8 mouse cellular contexts compared by ENCODE assay signal in genomic region chr2:28638352-28638751, GRCm38 (mm10). TPM values are rescaled to one million over a fixed set of nuclear protein-coding genes. Genes with fewer than 3 reads are reported as not detected.
DNase-seq lines count a peak whose midpoint lies in the region; ATAC-seq and TF ChIP-seq lines count a peak whose summit lies in the region.
"Had no signal": no experiment of that assay in that cellular context is flagged by ENCODE, and none has a peak within 500 bp of the region (broad histone marks: within the 10 kb centered on the region; RNA-seq: fewer than 3 reads in every experiment).

No protein-coding gene starts in this region.

- WGBS in embryonic facial prominence, embryonic 10.5 days, result 19% methylated on average over 9 of the region's 9 CpGs
- WGBS in kidney, embryonic 14.5 days, result 14% methylated on average over 9 of the region's 9 CpGs
- 22% methylated on average over 9 of the region's 9 CpGs for WGBS in lung, postnatal 0 days

- DNase-seq in ES-CJ7 (ENCODE audit: low read depth, low spot score), result peak; percentile 47
- no peak for DNase-seq in embryonic facial prominence, embryonic 10.5 days (ENCODE audit: low spot score)
- DNase-seq in lung, postnatal 0 days (ENCODE audit: low spot score), result peak; percentile 48
- DNase-seq in left cerebral cortex, postnatal 10 days (ENCODE audit: extremely low spot score in 1 of 2, low spot score in 2 of 2), result no peak
- no peak for DNase-seq in spleen, adult 12 weeks (ENCODE audit: low spot score)
- DNase-seq in right cerebral cortex, postnatal 36 days (ENCODE audit: low spot score in 2 of 2), result no peak

- no peak overlapping the region for H3K9ac ChIP-seq in kidney, embryonic 14.5 days (ENCODE audit: low read depth, low read length)
- H3K9ac ChIP-seq in lung, postnatal 0 days (replicated peaks; ENCODE audit: low read depth), result no peak overlapping the region

- no peaks in the 10 kb centered on the region for H3K27me3 ChIP-seq in embryonic facial prominence, embryonic 10.5 days (replicated peaks; ENCODE audit: low read depth, poor library complexity, severe bottlenecking)
- H3K27me3 ChIP-seq in kidney, embryonic 14.5 days (ENCODE audit: control insufficient read depth, insufficient read depth, low read length), result no peaks in the 10 kb centered on the region; the same call in 1 of the 2 replicates
- no peaks in the 10 kb centered on the region for H3K27me3 ChIP-seq in lung, postnatal 0 days (replicated peaks; ENCODE audit: insufficient read depth, low read length)

- ATAC-seq in kidney, embryonic 14.5 days (ENCODE audit: low FRiP score, low TSS enrichment), result no peak
- ATAC-seq in lung, postnatal 0 days, result no peak

- peaks cover 50% of the 10 kb centered on the region for H3K4me1 ChIP-seq in embryonic facial prominence, embryonic 10.5 days
- peaks cover 11% of the 10 kb centered on the region for H3K4me1 ChIP-seq in kidney, embryonic 14.5 days (ENCODE audit: control insufficient read depth, insufficient read depth, low read length)
- no peaks in the 10 kb centered on the region; the same call in 1 of the 2 replicates for H3K4me1 ChIP-seq in lung, postnatal 0 days (ENCODE audit: insufficient read depth, low read depth, low read length)

- peak overlapping the region; percentile 61; the same call in 1 of the 2 replicates for H3K27ac ChIP-seq in embryonic facial prominence, embryonic 10.5 days (replicated peaks)
- no peak overlapping the region; the same call in 1 of the 2 replicates for H3K27ac ChIP-seq in kidney, embryonic 14.5 days (ENCODE audit: low read depth, low read length)
- no peak overlapping the region for H3K27ac ChIP-seq in lung, postnatal 0 days (ENCODE audit: low read length)

- TF ChIP-seq CTCF in lung, postnatal 0 days (IDR thresholded peaks at IDR 0.05), result no peak

- intact Hi-C loops in left cerebral cortex, postnatal 10 days (cut with DNase I), result no loop called here

- no peaks in the 10 kb centered on the region for H3K36me3 ChIP-seq in embryonic facial prominence, embryonic 10.5 days (replicated peaks)
- no peaks in the 10 kb centered on the region for H3K36me3 ChIP-seq in kidney, embryonic 14.5 days (ENCODE audit: control insufficient read depth, insufficient read depth, low read length)
- no peaks in the 10 kb centered on the region for H3K36me3 ChIP-seq in lung, postnatal 0 days (ENCODE audit: insufficient read depth, low read length)

- no peak for TF ChIP-seq EP300 in lung, postnatal 0 days (IDR thresholded peaks at IDR 0.05)

- peak overlapping the region; percentile 42 for H3K4me2 ChIP-seq in kidney, embryonic 14.5 days (replicated peaks; ENCODE audit: low read depth, low read length)
- peak overlapping the region; percentile 17 for H3K4me2 ChIP-seq in lung, postnatal 0 days (replicated peaks; ENCODE audit: low read depth, low read length)

- H3K4me3 ChIP-seq in embryonic facial prominence, embryonic 10.5 days, result peak overlapping the region; percentile 37
- peak overlapping the region; percentile 8; the same call in 1 of the 2 replicates for H3K4me3 ChIP-seq in kidney, embryonic 14.5 days (ENCODE audit: low read length)
- H3K4me3 ChIP-seq in lung, postnatal 0 days (ENCODE audit: low read depth, low read length), result no peak overlapping the region; the same call in 1 of the 2 replicates
- H3K4me3 ChIP-seq: megakaryocyte, embryonic 14.5 days had no signal

- no peaks in the 10 kb centered on the region for H3K9me3 ChIP-seq in embryonic facial prominence, embryonic 10.5 days
- no peaks in the 10 kb centered on the region for H3K9me3 ChIP-seq in kidney, embryonic 14.5 days (ENCODE audit: control insufficient read depth, low read length)
- no peaks in the 10 kb centered on the region for H3K9me3 ChIP-seq in lung, postnatal 0 days (ENCODE audit: low read length)
- H3K9me3 ChIP-seq: megakaryocyte, embryonic 14.5 days had no signal

RNA-seq across cellular contexts. Expression of gene Tsc1, which starts 2.7 kb away (rescaled TPM):
- 21.4 and 23.5 TPM in 2 replicates for polyA plus RNA-seq in embryonic facial prominence, embryonic 10.5 days (2016; fragmentation: Nextera tagmentation; extraction: Ambion mirVana)
- 14.8 and 22.2 TPM in 2 replicates for polyA plus RNA-seq in kidney, embryonic 14.5 days (2014; fragmentation: Nextera tagmentation; extraction: Ambion mirVana)
- 7.3 and 8.7 TPM in 2 replicates for polyA plus RNA-seq in lung, postnatal 0 days (2015; fragmentation: Nextera tagmentation; extraction: Ambion mirVana)
- 10 to 100 TPM; 42.4 to 43.0 TPM for total RNA-seq in left cerebral cortex, postnatal 10 days (2021)

RNA-seq across cellular contexts. Expression of gene Gfi1b, which starts 16.6 kb away (rescaled TPM):
- 2.7 and 3.9 TPM in 2 replicates for polyA plus RNA-seq in embryonic facial prominence, embryonic 10.5 days (2016; fragmentation: Nextera tagmentation; extraction: Ambion mirVana)
- polyA plus RNA-seq in kidney, embryonic 14.5 days (2014; fragmentation: Nextera tagmentation; extraction: Ambion mirVana), result 0.45 and 0.49 TPM in 2 replicates
- 0.94 and 1.0 TPM in 2 replicates for polyA plus RNA-seq in lung, postnatal 0 days (2015; fragmentation: Nextera tagmentation; extraction: Ambion mirVana)
- not detected for total RNA-seq in left cerebral cortex, postnatal 10 days (2021)

RNA-seq across cellular contexts. Expression of gene Gtf3c5, which starts 54.8 kb away (rescaled TPM):
- polyA plus RNA-seq in embryonic facial prominence, embryonic 10.5 days (2016; fragmentation: Nextera tagmentation; extraction: Ambion mirVana), result 57.9 and 61.4 TPM in 2 replicates
- polyA plus RNA-seq in kidney, embryonic 14.5 days (2014; fragmentation: Nextera tagmentation; extraction: Ambion mirVana), result 31.1 and 35.8 TPM in 2 replicates
- 15.8 and 18.9 TPM in 2 replicates for polyA plus RNA-seq in lung, postnatal 0 days (2015; fragmentation: Nextera tagmentation; extraction: Ambion mirVana)
- 10 to 100 TPM; 18.6 to 20.2 TPM for total RNA-seq in left cerebral cortex, postnatal 10 days (2021)

Comparison
In these comparisons a context has a peak if more than half of its experiments do, and no peak if none do; other contexts are left out.
1. DNase-seq: peak in ES-CJ7 (single experiment) and lung, postnatal 0 days (single experiment); none in embryonic facial prominence, embryonic 10.5 days (single experiment), left cerebral cortex, postnatal 10 days (0 of 2), spleen, adult 12 weeks (single experiment) and right cerebral cortex, postnatal 36 days (0 of 2).